Mouse (Mus musculus): ENCODE measurements at regions not wholly inside any gene's neighbourhood (a gene's known extent, or its start where the extent isn't known, plus 50 kb on each side); places are given as distances from the start of the nearest gene placed in this dataset.

DNA sequence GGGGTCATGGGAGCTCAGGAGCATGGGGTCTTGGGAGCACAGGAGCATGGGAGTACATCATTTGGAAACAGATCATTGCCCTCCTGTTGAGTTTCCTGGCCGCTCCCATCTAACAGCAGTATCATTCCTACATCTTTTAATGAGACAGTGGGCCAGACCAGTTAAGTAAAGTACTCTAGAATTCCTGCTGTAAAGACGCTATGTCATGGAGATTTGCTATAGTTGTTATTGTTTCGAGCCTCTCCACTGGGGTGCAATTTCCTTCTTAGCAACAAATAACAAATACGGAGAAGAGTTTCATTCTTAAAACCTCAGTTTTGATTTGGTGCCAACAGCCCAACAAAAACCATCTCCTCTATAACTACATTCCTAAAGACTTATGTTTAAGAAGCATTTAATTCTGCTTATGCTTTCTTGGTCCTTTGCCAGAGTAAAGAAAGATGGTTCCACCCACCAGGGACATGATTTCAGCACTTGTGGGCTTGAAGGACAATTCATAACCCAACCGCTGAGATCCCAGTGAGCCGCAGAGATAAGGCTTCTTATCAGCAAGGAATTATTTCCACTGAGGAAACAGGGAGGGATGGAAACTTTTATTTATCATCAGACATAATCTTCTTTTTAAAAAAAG, 367.6 kb downstream of the Prdm2 start:
- H3K4me1 ChIP-seq, result no peaks in the 10 kb centered on the region
- WGBS, result 77% methylated on average over 6 of the region's 6 CpGs
- H3K4me3 ChIP-seq, result no peak overlapping the region
- no peaks in the 10 kb centered on the region; the same call in 1 of the 2 replicates for H3K9me3 ChIP-seq (replicated peaks)
- H3K27ac ChIP-seq, result no peak overlapping the region
- H3K36me3 ChIP-seq (ENCODE audit: poor library complexity, severe bottlenecking), result no peaks in the 10 kb centered on the region
- ATAC-seq, result no peak
- no peak overlapping the region for H3K9ac ChIP-seq
- no peaks in the 10 kb centered on the region for H3K27me3 ChIP-seq
- H3K4me2 ChIP-seq, result no peak overlapping the region

DNA sequence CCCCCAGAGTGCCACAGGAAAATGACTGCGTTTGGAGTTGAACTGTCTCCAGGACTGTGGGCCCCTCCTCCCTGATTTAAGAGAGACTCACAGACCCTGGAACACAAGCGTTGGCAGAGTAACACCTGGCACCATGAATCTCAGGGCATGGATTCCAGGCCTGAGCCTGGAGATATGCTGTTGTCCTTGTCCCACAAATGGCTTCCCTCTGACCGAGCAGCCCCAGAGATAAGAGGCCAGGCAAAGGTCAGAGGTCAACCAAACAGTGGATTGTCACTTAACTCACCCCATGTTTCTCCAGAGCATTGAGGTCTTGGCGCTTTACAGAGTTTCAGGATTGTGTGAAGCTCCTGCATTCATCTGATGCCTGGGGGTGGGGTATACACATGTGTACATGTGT, 373.3 kb downstream of the Prdm2 start:
- Histone ChIP-seq H3K4me3 (no peak overlapping the region), H3K27me3 (no peaks in the 10 kb centered on the region), H3K4me2 (no peak overlapping the region), H3K27ac (no peak overlapping the region), H3K4me1 (no peaks in the 10 kb centered on the region), H3K9me3 (replicated peaks) (no peaks in the 10 kb centered on the region), H3K36me3 (ENCODE audit: poor library complexity, severe bottlenecking) (no peaks in the 10 kb centered on the region), H3K9ac (no peak overlapping the region)
- ATAC-seq, result no peak
- WGBS, result 51% methylated on average over 4 of the region's 4 CpGs

DNA sequence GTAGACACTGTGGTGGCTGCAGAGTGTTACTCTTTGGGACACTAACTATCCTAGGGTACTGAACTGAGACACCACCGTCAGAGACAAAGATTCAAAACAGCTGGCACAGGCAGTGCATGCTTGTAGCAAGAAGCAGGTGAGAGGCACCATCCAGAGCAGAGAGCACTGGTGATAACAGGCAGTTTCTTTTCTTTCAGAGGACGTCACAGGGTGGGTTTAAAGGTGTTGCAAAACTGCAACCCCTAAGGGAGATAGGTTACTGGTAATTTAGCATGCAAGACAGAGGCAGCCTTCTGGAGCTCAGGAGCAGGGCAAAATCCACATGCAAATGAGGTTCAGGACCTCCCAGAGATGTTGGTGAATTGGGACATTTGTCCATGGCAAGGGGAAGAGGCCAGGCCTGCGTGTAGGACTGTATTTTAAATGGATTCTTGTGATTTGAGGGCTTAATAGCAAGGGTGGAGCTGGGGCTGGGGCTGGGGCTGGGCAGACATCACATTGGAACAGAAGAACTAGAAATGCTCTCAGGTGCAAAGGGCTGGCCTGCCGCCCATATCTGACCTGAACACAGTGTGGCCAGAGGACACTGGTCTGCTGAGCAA, 374.3 kb downstream of the Prdm2 start:
- Histone ChIP-seq H3K4me2 (no peak overlapping the region), H3K27ac (no peak overlapping the region), H3K4me3 (no peak overlapping the region), H3K4me1 (no peaks in the 10 kb centered on the region), H3K9ac (no peak overlapping the region), H3K36me3 (ENCODE audit: poor library complexity, severe bottlenecking) (no peaks in the 10 kb centered on the region), H3K9me3 (replicated peaks) (no peaks in the 10 kb centered on the region), H3K27me3 (no peaks in the 10 kb centered on the region)
- no peak for ATAC-seq
- 65% methylated on average over 4 of the region's 4 CpGs for WGBS

DNA sequence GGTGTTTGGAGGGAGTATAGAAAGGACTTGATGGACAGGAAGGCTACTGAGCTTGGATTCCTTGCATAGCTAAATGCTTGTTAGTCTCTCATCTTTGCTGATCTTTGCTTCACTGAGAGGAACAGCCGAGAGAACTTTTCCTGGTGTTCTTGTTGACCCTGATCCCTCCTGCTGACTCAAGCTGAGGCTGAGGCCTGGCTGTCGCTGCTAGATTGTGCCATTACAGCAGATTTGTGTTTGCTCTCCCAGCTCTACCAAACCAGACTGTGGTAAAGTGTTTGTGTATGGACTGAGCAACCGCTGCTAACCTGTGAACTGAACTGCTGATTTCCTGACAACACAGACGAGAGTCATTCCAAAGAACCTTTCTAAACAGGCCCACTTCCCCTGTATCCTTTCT, 375.2 kb downstream of the Prdm2 start:
- Histone ChIP-seq H3K9ac (no peak overlapping the region), H3K27me3 (no peaks in the 10 kb centered on the region), H3K9me3 (replicated peaks) (no peaks in the 10 kb centered on the region), H3K4me1 (no peaks in the 10 kb centered on the region), H3K27ac (no peak overlapping the region), H3K4me2 (no peak overlapping the region), H3K36me3 (ENCODE audit: poor library complexity, severe bottlenecking) (no peaks in the 10 kb centered on the region), H3K4me3 (no peak overlapping the region)
- 86% methylated on average over 4 of the region's 4 CpGs for WGBS
- no peak for ATAC-seq

DNA sequence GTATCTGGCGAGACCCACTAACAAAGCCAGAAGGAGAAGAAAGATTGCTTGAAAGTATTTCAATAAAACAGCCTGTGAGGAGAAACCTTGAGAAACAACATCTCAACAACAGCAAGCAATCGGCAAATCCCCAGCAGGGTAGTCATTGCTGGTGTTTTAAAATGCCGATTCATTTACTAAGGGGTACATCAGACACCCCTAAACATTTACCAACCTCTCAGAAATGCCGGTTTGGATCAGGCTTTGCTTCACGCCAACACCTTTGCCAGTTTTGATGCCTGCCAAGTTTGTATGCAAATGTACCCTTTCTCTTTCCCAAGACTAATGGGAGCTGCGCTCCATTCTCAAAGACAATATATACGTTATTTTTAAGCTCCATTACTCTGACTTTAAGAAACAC, 383.1 kb downstream of the Prdm2 start:
- Histone ChIP-seq H3K4me1 (peaks cover 47% of the 10 kb centered on the region), H3K4me2 (peak overlapping the region; percentile 4; the same call in 1 of the 2 replicates), H3K36me3 (ENCODE audit: poor library complexity, severe bottlenecking) (no peaks in the 10 kb centered on the region), H3K27ac (peak overlapping the region; percentile 59), H3K9ac (no peak overlapping the region), H3K9me3 (replicated peaks) (no peaks in the 10 kb centered on the region), H3K4me3 (no peak overlapping the region), H3K27me3 (no peaks in the 10 kb centered on the region; the same call in 1 of the 2 replicates)
- no peak for ATAC-seq
- 44% methylated on average over 7 of the region's 7 CpGs for WGBS

DNA sequence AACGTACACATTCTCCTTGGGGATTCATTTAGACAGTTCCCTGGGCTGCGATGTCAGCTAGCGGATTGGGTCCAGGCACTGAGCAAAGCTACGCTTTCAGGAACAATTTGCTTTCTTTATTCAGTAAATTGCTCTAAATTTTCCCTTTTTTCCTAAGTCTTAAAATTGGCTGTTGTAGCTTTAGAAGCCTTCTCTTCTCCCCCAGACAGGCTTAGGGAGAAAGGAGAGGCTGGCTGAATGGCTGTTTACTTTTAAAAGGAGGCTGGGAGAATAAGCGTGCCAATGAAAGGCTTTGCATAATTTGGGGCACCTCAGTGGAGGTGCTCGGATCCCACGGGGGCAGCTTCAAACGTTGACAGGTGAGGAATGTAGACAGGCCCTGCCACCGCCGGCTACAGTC, 383.8 kb downstream of the Prdm2 start:
- no peak overlapping the region for H3K9ac ChIP-seq
- WGBS, result 4% methylated on average over 10 of the region's 10 CpGs
- peak overlapping the region; percentile 43 for H3K4me2 ChIP-seq
- H3K4me1 ChIP-seq, result peaks cover 47% of the 10 kb centered on the region
- H3K36me3 ChIP-seq (ENCODE audit: poor library complexity, severe bottlenecking), result no peaks in the 10 kb centered on the region
- H3K9me3 ChIP-seq (replicated peaks), result no peaks in the 10 kb centered on the region
- H3K27ac ChIP-seq, result peak overlapping the region; percentile 59
- ATAC-seq, result peak; percentile 20; the same call in 1 of the 2 replicates
- H3K4me3 ChIP-seq, result no peak overlapping the region
- no peaks in the 10 kb centered on the region; the same call in 1 of the 2 replicates for H3K27me3 ChIP-seq

DNA sequence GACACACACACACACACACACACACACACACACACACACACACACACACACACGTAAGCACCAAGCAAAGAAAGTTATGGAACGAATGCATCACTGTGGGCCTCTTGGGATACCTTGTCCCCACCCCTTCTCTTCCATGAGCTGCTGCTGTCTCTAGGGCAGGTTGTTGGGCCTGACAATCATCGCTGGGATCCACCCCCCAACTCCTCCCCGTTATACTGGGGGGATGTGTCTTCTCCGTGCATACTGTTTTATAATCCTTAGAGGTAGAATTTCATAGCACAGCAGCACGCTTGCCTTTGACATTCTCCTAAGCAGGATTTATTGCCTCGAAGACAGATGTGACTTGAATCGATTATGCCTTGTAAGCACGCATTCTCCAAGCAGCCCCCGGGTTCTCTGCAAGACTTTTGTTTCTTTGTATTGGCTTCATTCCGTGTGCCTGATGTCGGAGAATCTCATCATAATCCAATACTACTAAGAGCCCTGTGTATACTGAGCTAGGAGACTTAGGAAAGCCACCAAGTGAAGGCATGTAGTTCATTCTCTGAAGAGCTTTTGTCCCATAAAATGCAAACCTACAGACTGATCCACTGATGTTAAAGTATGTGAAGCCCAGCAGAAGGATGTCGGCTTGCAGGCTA, 386.4 kb downstream of the Prdm2 start:
- Histone ChIP-seq H3K4me1 (peaks cover 47% of the 10 kb centered on the region), H3K9me3 (replicated peaks) (no peaks in the 10 kb centered on the region; the same call in 1 of the 2 replicates), H3K27me3 (no peaks in the 10 kb centered on the region), H3K4me2 (peak overlapping the region; percentile 47), H3K9ac (no peak overlapping the region), H3K36me3 (ENCODE audit: poor library complexity, severe bottlenecking) (no peaks in the 10 kb centered on the region), H3K4me3 (no peak overlapping the region), H3K27ac (peak overlapping the region; percentile 36)
- ATAC-seq, result peak; percentile 81
- 16% methylated on average over 13 of the region's 13 CpGs for WGBS

DNA sequence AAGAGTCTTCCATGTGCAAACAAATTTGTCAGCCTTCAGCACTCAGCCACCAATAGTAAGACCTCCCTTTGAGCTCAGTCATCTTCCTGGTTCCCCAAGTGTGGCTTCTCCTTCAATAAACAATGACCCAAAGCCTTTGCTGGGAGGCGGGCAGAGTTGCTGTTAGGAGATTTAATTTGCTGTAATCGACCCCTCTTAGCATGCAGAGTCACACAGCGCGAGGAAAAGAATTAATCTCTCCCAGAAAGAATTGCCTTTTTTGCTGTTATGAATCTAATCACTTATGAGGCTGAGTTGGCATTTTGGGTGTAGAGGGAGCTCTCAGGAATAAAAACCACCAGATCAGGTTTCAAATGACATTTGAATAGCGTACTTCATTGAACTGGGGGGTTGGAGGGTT, 387.0 kb downstream of the Prdm2 start:
- H3K4me3 ChIP-seq, result no peak overlapping the region
- H3K9me3 ChIP-seq (replicated peaks), result no peaks in the 10 kb centered on the region; the same call in 1 of the 2 replicates
- WGBS, result 3% methylated on average over 5 of the region's 5 CpGs

DNA sequence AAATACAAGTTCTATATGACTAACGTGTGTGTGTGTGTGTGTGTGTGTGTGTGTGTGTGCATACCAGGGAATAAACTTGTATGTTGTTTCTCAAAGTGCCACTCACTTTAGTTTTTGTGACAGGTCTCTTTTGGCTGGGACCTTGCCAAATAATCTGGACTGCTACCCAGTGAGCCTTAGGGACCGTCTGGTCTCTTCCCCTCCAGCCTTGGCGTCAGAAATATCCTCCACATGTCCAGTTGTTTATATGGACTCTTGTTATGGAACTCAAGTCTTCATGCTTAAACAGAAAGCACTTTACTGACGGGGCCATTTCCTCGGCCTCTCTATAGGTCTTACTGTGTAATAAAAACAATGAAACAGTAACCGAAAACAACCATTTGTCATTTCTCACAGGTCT, 394.4 kb downstream of the Prdm2 start:
- no peak overlapping the region for H3K27ac ChIP-seq
- WGBS, result 88% methylated on average over 6 of the region's 6 CpGs
- ATAC-seq, result no peak
- no peaks in the 10 kb centered on the region for H3K36me3 ChIP-seq (ENCODE audit: poor library complexity, severe bottlenecking)
- H3K27me3 ChIP-seq, result no peaks in the 10 kb centered on the region
- H3K4me3 ChIP-seq, result no peak overlapping the region
- H3K9me3 ChIP-seq (replicated peaks), result 0 out of 2 replicates have a peak, but pooled peaks cover 5% of the 10 kb centered on the region
- no peaks in the 10 kb centered on the region for H3K4me1 ChIP-seq
- no peak overlapping the region for H3K4me2 ChIP-seq
- H3K9ac ChIP-seq, result no peak overlapping the region

More for the DNA sequence above, 387.0 kb downstream of the Prdm2 start:
- Histone ChIP-seq H3K4me2 (peak overlapping the region; percentile 47), H3K27ac (peak overlapping the region; percentile 36; the same call in 1 of the 2 replicates), H3K36me3 (ENCODE audit: poor library complexity, severe bottlenecking) (no peaks in the 10 kb centered on the region), H3K4me1 (peaks cover 47% of the 10 kb centered on the region), H3K9ac (no peak overlapping the region), H3K27me3 (no peaks in the 10 kb centered on the region)
- ATAC-seq, result peak; percentile 37; the same call in 1 of the 2 replicates

DNA sequence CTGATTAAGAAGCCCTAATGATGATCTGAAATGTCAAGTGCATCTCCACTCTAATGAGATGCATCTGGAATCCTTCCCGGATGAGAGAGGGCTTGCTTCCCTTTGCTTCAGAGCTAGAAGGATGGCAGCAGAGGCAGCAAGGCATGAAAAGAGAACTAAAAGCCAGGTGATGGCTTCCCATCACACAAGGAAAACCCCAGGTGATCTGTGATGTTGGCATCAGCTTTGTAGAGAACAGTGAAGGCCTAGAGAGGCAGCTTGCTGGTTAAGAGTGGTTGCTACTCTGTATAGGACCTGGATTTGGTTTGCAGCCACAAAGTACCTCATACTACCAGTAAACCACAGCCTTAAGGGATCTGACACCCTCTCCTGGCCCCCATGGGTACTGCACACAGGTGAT, 395.8 kb downstream of the Prdm2 start:
- Histone ChIP-seq H3K27me3 (no peaks in the 10 kb centered on the region), H3K9ac (no peak overlapping the region), H3K4me2 (no peak overlapping the region), H3K36me3 (ENCODE audit: poor library complexity, severe bottlenecking) (no peaks in the 10 kb centered on the region), H3K4me1 (no peaks in the 10 kb centered on the region), H3K4me3 (no peak overlapping the region), H3K27ac (no peak overlapping the region), H3K9me3 (replicated peaks) (0 out of 2 replicates have a peak, but pooled peaks cover 5% of the 10 kb centered on the region)
- ATAC-seq, result no peak
- WGBS, result 79% methylated on average over 1 of the region's 1 CpGs

DNA sequence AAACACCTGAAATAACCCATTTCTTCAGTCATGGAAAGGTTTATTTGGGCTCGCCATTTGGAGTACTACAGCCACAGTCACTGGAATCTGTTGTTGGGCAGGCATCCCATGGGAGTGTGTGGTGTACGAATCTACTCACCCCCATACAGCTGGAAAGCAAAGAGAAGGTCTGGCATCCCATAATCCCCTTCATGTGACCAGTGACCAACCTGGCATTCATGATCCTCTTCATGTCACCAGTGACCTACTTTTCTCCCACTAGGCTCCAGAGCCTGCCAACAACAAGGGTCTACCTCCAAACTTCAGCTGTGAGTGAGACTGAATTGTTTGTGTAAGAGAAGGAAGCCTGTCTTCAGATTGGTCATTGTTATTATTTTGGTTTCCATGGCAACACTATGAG, 409.0 kb downstream of the Prdm2 start:
- Histone ChIP-seq H3K4me1 (peaks cover 7% of the 10 kb centered on the region; the same call in 1 of the 2 replicates), H3K27ac (no peak overlapping the region), H3K36me3 (ENCODE audit: poor library complexity, severe bottlenecking) (no peaks in the 10 kb centered on the region), H3K4me3 (no peak overlapping the region), H3K9me3 (replicated peaks) (no peaks in the 10 kb centered on the region), H3K4me2 (no peak overlapping the region), H3K27me3 (no peaks in the 10 kb centered on the region), H3K9ac (no peak overlapping the region)
- no peak for ATAC-seq
- 88% methylated on average over 2 of the region's 2 CpGs for WGBS

DNA sequence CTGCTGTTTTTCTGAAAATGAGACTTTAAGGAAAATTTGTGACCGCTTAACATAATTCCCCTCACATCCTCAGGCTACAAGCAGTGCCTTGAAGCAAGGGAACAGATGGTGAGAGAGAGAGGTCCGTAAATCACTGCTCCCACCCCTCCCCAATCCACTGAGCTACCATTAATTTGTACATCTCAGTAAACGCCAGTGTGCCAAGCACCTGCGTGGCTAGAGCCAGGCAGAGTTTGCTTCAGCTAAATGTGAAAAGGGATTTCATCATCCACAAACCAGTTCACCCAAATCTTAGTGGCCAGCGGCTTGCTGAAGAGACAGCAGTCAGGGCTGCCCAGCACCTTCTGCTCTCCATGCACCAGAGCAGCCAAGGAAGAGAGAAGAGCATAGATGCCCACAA, 413.5 kb downstream of the Prdm2 start:
- WGBS, result 60% methylated on average over 5 of the region's 5 CpGs
- Histone ChIP-seq H3K27me3 (no peaks in the 10 kb centered on the region), H3K27ac (peak overlapping the region; percentile 65), H3K9me3 (replicated peaks) (no peaks in the 10 kb centered on the region), H3K4me2 (no peak overlapping the region), H3K36me3 (ENCODE audit: poor library complexity, severe bottlenecking) (no peaks in the 10 kb centered on the region), H3K4me3 (no peak overlapping the region), H3K9ac (no peak overlapping the region), H3K4me1 (peaks cover 9% of the 10 kb centered on the region; the same call in 1 of the 2 replicates)
- 0 out of 2 replicates have a peak, but pooled peaks have one; percentile 57 for ATAC-seq

Data from forebrain, embryonic 13.5 days (tissue).